Mouse (Mus musculus): ENCODE data around the gene Tmigd3. TPM values are rescaled to one million over a fixed set of nuclear protein-coding genes. Genes with fewer than 3 reads are reported as not detected.

The Tmigd3 gene
- total RNA-seq, 4 experiments from 2014 or later, result 0.31 TPM; not detected in 3

DNA sequence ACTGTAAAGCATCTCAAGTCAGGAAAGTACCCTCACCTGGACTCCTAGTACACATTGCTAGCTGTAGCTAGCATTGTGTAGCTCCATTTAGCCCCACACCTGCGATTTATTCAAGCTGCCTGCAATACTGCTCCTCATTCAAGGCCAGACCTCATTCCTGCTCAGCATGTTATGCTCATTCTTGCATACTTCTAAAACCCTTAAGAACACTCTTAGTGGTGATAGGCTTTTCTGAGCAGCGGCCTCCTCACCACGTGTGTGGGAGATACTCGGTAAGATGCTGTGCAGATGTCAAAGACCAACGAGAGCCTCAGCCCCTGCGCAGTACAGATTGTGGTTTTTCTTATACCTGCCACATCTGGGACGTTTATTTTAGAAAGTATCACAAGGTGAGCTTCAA is 59.1 kb downstream of the Tmigd3 start:
- DNase-seq (ENCODE audit: low spot score in 2 of 2), result no peak

- no peak for DNase-seq (ENCODE audit: low spot score in 2 of 2)
These were observed 60.4 kb downstream of the Tmigd3 start for GRCm38 (mm10) chr3:105931095-105931494.

- no peak for DNase-seq (ENCODE audit: low spot score in 2 of 2)
These were observed 61.8 kb downstream of the Tmigd3 start, which contains the start of gene I830077J02Rik for GRCm38 (mm10) chr3:105932240-105933071. Gene I830077J02Rik (minus strand): TSS chr3:105932664.

- no peak for DNase-seq (ENCODE audit: low spot score in 2 of 2)
These were observed 63.2 kb downstream of the Tmigd3 start for GRCm38 (mm10) chr3:105933926-105934325.

GRCm38 (mm10) chr3:105935033-105935432 is 64.3 kb downstream of the Tmigd3 start:
- peak in 1 of 2 experiments; percentile 14 for DNase-seq (ENCODE audit: low spot score in 2 of 2)

- DNase-seq (ENCODE audit: low spot score in 2 of 2), result no peak
These were observed 65.4 kb downstream of the Tmigd3 start for GRCm38 (mm10) chr3:105936111-105936510.

DNA sequence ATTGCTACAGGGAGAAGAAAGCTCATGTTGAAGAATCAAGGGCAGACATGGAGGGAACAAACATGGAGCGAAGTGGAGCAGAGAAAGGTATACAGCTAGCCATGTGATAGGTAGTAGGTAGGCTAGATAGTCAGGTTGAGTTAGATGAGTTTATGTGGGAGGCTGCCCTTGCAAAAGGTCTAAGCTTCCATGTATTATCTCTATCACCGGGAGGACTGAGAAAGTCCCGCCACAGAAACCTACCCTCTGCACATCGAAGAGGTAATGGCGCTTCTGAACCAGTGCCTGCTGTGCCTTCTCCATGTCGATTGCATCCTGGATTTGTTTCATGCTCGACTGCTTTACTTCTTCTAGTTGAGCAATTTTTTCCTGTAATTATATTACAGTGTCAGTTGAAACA is 80.6 kb downstream of the Tmigd3 start:
- DNase-seq (ENCODE audit: low spot score in 2 of 2), result no peak

DNA sequence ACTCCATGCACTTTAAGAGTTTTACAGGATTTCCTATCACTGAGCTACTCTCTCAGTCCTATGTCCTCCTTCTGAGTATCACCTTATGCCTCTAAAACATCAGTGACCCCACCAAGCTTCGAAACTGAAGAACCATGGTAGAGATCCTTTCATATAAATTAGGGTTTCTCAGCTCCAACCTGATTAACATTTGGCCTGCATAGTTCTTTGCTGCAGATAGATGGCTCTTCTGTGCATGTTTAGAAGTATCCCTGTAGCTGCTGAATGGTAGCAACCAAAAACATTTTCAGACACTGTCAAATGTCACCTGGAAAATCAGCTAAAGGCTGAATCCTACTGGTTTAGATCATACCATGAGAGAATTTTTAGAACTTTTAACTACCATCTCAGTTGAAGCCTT is 86.5 kb downstream of the Tmigd3 start:
- no peak for DNase-seq (ENCODE audit: low spot score in 2 of 2)

DNA sequence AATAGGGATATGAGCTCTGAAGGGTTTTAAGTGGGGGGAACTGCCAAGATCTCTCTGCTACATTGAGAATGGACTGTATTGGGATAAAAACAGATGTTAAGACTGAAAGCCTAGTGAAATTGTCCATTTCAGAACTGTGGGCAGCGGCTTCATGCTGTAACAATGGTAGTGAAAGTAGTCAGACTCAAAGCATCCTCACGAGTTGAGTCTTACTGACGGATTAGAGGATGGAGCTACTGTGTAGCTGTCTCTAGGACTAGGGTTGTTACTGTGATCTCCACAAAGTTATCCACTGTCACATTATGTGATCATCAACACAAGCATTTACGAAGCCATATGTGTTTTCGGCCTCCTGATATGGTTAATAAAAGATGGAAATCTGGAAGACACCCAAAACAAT is 87.5 kb downstream of the Tmigd3 start:
- no peak for DNase-seq (ENCODE audit: low spot score in 2 of 2)

DNA sequence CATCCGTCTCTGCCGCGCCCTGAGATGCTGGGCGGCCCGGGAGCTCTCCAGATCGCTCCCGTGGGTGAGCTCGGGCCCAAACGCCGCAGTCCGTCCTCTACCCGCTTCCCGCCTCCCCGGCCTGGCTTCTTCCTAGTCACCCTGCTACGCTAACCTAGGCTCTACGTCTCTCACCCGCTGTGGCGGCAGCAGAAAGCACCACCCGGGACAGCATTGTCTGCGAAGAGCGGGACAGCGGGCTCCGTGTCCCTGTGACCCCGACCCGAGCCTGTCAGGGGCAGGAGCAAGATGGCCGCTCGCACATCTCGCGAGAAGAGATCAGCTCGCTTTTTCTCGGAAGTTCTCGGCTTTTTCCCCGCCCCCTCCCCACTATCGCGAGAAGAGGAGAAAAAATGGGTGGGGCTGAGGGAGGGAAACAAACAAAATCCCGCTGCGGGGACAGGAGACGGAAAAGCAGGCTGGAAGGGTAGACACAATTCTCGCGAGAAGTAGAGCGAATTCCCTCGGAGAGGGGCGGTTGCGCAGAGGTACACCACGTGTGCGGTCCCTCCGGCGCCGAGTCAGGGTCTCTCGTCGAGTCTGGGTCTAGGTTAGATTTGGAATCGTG is 88.4 kb downstream of the Tmigd3 start, which contains the start of gene Wdr77:
Gene Wdr77, plus strand, starts transcription at position 396 of the 607 bp plus-strand sequence.
- peak; percentile 91 to 92 for DNase-seq (ENCODE audit: low spot score in 2 of 2)

GRCm38 (mm10) chr3:105959585-105959984 is 88.9 kb downstream of the Tmigd3 start:
- no peak for DNase-seq (ENCODE audit: low spot score in 2 of 2)

GRCm38 (mm10) chr3:105959999-105960398 is 89.3 kb downstream of the Tmigd3 start, which contains the start of gene Atp5f1:
Gene Atp5f1 (minus strand): TSS chr3:105960099.
- DNase-seq (ENCODE audit: low spot score in 2 of 2), result no peak

DNA sequence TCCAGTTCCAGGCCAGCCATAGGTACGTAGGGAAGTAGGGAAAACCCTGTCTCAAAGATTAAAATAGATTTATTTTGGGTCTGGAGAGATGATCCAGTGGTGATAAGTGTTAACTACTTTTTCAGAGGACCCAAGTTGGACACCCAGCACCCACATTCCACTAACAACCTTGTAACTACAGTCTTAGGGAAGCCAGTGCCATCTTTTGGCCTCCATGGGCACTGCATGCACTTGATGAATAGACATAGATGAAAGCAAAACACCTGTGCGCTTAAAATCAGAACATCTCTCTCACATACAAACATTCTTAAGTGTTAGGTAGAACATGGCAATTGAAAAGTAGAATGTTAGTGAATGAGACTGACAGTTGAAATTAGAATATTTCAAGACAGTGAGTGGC is 90.0 kb downstream of the Tmigd3 start:
- DNase-seq (ENCODE audit: low spot score in 2 of 2), result no peak

- DNase-seq (ENCODE audit: low spot score in 2 of 2), result no peak
These were observed 101.2 kb downstream of the Tmigd3 start for GRCm38 (mm10) chr3:105971831-105972446.

DNA sequence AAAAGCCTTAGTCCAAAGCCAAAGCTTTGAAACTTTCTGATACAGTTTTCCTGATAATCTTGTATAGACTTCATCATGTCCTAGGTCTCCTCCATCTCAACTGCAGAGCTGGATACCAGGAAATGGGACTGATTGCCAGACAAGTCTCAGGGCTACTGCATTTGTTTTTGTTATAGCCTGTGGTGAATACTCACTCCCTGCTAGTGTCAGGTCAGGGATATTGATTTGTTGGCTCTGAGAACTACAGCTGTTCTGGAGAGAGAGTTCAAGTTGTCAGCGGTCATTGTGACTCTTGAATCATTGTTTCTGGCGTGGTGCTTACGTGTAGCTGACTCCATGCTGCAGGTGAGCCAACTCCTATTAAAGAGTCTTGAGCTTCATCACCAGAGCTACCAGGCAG is 102.7 kb downstream of the Tmigd3 start, which contains the start of gene Ovgp1:
Gene Ovgp1, plus strand, starts transcription at position 301 of the 400 bp plus-strand sequence.
- no peak for DNase-seq (ENCODE audit: low spot score in 2 of 2)

Other genes starting within 250 kb of the Tmigd3 start
- 10 to 100 TPM in 3 of 4 experiments, 1 to 10 TPM in 1; 8.9 to 13.5 (median 11.1) TPM for gene Ddx20, start 183.3 kb upstream of the Tmigd3 start, total RNA-seq (2022)
- 1 to 10 TPM; 2.5 to 4.4 (median 3.1) TPM for gene Inka2, start 166.3 kb upstream of the Tmigd3 start, total RNA-seq (2022)
- 10 to 100 TPM; 86.6 to 93.8 (median 92.1) TPM for gene Rap1a, start 69.6 kb upstream of the Tmigd3 start, total RNA-seq (2022)
- gene Adora3, start within 50 bp of the Tmigd3 start, total RNA-seq (2022), result under 1 TPM in 1 of 4 experiments, not detected in 3; 0.40 TPM
- gene I830077J02Rik, start 61.8 kb downstream of the Tmigd3 start, total RNA-seq (2022), result under 1 TPM in 2 of 4 experiments, not detected in 2; 0.17 to 0.43 TPM
- gene Wdr77, start 88.5 kb downstream of the Tmigd3 start, total RNA-seq (2022), result 10 to 100 TPM; 30.4 to 36.9 (median 33.5) TPM
- gene Atp5f1, start 89.2 kb downstream of the Tmigd3 start, total RNA-seq (2022), result 100 to 1,000 TPM; 508 to 548 (median 541) TPM
- gene Ovgp1, start 102.8 kb downstream of the Tmigd3 start, total RNA-seq (2022), result 1 to 10 TPM in 1 of 4 experiments, under 1 TPM in 3; 0.48 to 1.3 (median 0.71) TPM
- gene Pifo, start 143.7 kb downstream of the Tmigd3 start, total RNA-seq (2022), result under 1 TPM in 2 of 4 experiments, not detected in 2; 0.36 to 0.54 TPM
- gene Chil5, start 161.9 kb downstream of the Tmigd3 start, total RNA-seq (2022), result not detected
- under 1 TPM; 0.21 to 0.79 (median 0.45) TPM for gene Chia1, start 242.3 kb downstream of the Tmigd3 start, total RNA-seq (2022)